Mouse (Mus musculus): ENCODE measurements at regions not wholly inside any gene's neighbourhood (a gene's known extent, or its start where the extent isn't known, plus 50 kb on each side); places are given as distances from the start of the nearest gene placed in this dataset.
"Not testable (repeated sequence)": the region's sequence is repeated elsewhere in the genome, so short reads cannot be mapped to it uniquely, and the experiment has no call there.

GRCm38 (mm10) chr15:92975774-92976173, 299.2 kb downstream of the Gxylt1 start:
- no peaks in the 10 kb centered on the region for H3K4me1 ChIP-seq (replicated peaks; ENCODE audit: control insufficient read depth, insufficient read depth, low read length)
- no peaks in the 10 kb centered on the region for H3K9me3 ChIP-seq (ENCODE audit: control insufficient read depth, low read length)
- 61% methylated on average over 4 of the region's 4 CpGs for WGBS
- H3K9ac ChIP-seq = no peak overlapping the region
- no peak overlapping the region for H3K4me2 ChIP-seq (replicated peaks)
- no peak overlapping the region for H3K27ac ChIP-seq
- H3K27me3 ChIP-seq (ENCODE audit: control insufficient read depth, insufficient read depth, low read length) = no peaks in the 10 kb centered on the region
- no peaks in the 10 kb centered on the region for H3K36me3 ChIP-seq (replicated peaks; ENCODE audit: control insufficient read depth, insufficient read depth)
- no peak overlapping the region for H3K4me3 ChIP-seq (replicated peaks; ENCODE audit: low read length)
- DNase-seq (ENCODE audit: low spot score) (no peak), ATAC-seq (ENCODE audit: low FRiP score) (no peak)

- no peaks in the 10 kb centered on the region for H3K4me1 ChIP-seq (replicated peaks; ENCODE audit: control insufficient read depth, insufficient read depth, low read length)
- 75% methylated on average over 3 of the region's 3 CpGs for WGBS
- no peaks in the 10 kb centered on the region for H3K36me3 ChIP-seq (replicated peaks; ENCODE audit: control insufficient read depth, insufficient read depth)
- ATAC-seq (ENCODE audit: low FRiP score) (no peak), DNase-seq (ENCODE audit: low spot score) (no peak)
- no peak overlapping the region for H3K9ac ChIP-seq
- H3K4me3 ChIP-seq (replicated peaks; ENCODE audit: low read length) = no peak overlapping the region
- H3K4me2 ChIP-seq (replicated peaks) = no peak overlapping the region
- no peaks in the 10 kb centered on the region for H3K27me3 ChIP-seq (ENCODE audit: control insufficient read depth, insufficient read depth, low read length)
- H3K9me3 ChIP-seq (ENCODE audit: control insufficient read depth, low read length) = no peaks in the 10 kb centered on the region
- H3K27ac ChIP-seq = no peak overlapping the region
Measured at GRCm38 (mm10) chr15:92974931-92975330, 300.0 kb downstream of the Gxylt1 start.

- Histone ChIP-seq H3K9ac (no peak overlapping the region), H3K36me3 (replicated peaks; ENCODE audit: control insufficient read depth, insufficient read depth) (no peaks in the 10 kb centered on the region), H3K27me3 (ENCODE audit: control insufficient read depth, insufficient read depth, low read length) (no peaks in the 10 kb centered on the region), H3K4me3 (replicated peaks; ENCODE audit: low read length) (no peak overlapping the region), H3K4me1 (replicated peaks; ENCODE audit: control insufficient read depth, insufficient read depth, low read length) (no peaks in the 10 kb centered on the region), H3K4me2 (replicated peaks) (no peak overlapping the region), H3K9me3 (ENCODE audit: control insufficient read depth, low read length) (no peaks in the 10 kb centered on the region), H3K27ac (peak overlapping the region; percentile 72)
- no peak for ATAC-seq (ENCODE audit: low FRiP score)
- DNase-seq (ENCODE audit: low spot score) = peak; percentile 66
- WGBS = 57% methylated on average over 9 of the region's 9 CpGs
Measured at GRCm38 (mm10) chr15:92973651-92974229, 301.2 kb downstream of the Gxylt1 start.

DNA sequence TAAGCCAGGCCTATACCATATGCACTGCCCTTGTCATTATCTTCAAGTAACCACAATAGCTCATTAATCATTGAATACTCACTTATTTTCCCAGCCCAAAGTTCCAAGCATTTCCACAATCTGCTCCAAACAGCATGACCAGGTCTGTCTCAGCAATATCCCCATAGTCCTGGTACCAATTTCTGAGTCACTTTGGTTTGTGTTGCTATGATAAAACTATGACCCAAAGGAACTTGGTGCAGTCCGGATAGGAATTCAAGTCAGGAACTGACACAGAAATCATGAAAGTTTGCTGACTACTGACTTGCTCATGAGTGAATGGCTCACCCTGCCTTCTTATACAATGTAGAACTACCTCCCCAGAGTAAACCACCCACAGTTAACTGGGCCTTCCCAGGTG, 309.4 kb downstream of the Gxylt1 start:
- no peak for DNase-seq (ENCODE audit: low spot score)
- no peak overlapping the region for H3K9ac ChIP-seq
- no peaks in the 10 kb centered on the region for H3K27me3 ChIP-seq (ENCODE audit: control insufficient read depth, insufficient read depth, low read length)
- ATAC-seq (ENCODE audit: low FRiP score) = no peak
- no peaks in the 10 kb centered on the region for H3K9me3 ChIP-seq (ENCODE audit: control insufficient read depth, low read length)
- WGBS = 94% methylated on average over 1 of the region's 1 CpGs
- H3K27ac ChIP-seq = no peak overlapping the region
- no peak overlapping the region for H3K4me3 ChIP-seq (replicated peaks; ENCODE audit: low read length)
- H3K36me3 ChIP-seq (replicated peaks; ENCODE audit: control insufficient read depth, insufficient read depth) = no peaks in the 10 kb centered on the region
- H3K4me1 ChIP-seq (replicated peaks; ENCODE audit: control insufficient read depth, insufficient read depth, low read length) = no peaks in the 10 kb centered on the region
- H3K4me2 ChIP-seq (replicated peaks) = no peak overlapping the region

DNA sequence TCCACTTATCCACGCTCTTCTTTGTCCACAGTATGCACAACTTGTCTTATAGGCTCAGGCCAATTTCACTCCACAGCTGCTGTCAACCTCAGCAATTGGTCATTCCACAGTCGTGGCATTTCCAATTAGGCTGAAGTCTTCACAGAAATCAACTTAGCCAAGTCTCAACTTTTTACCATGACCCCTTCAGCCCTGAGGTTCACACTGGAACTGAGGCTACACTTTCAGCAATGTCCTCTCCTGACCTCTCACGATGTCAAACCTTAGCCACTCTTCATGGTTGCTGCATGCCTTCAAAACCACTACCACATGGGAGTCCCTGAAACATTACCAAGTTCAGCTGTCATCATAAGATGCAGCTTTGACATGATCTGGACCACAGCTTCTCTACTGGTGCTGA, 310.1 kb downstream of the Gxylt1 start:
- ATAC-seq (ENCODE audit: low FRiP score) = no peak
- no peaks in the 10 kb centered on the region for H3K9me3 ChIP-seq (ENCODE audit: control insufficient read depth, low read length)
- no peaks in the 10 kb centered on the region for H3K27me3 ChIP-seq (ENCODE audit: control insufficient read depth, insufficient read depth, low read length)
- DNase-seq (ENCODE audit: low spot score) = no peak
- H3K4me1 ChIP-seq (replicated peaks; ENCODE audit: control insufficient read depth, insufficient read depth, low read length) = no peaks in the 10 kb centered on the region
- 81% methylated on average over 3 of the region's 3 CpGs for WGBS
- no peak overlapping the region for H3K27ac ChIP-seq
- H3K4me2 ChIP-seq (replicated peaks) = no peak overlapping the region
- no peak overlapping the region for H3K4me3 ChIP-seq (replicated peaks; ENCODE audit: low read length)
- H3K9ac ChIP-seq = no peak overlapping the region
- H3K36me3 ChIP-seq (replicated peaks; ENCODE audit: control insufficient read depth, insufficient read depth) = no peaks in the 10 kb centered on the region

DNA sequence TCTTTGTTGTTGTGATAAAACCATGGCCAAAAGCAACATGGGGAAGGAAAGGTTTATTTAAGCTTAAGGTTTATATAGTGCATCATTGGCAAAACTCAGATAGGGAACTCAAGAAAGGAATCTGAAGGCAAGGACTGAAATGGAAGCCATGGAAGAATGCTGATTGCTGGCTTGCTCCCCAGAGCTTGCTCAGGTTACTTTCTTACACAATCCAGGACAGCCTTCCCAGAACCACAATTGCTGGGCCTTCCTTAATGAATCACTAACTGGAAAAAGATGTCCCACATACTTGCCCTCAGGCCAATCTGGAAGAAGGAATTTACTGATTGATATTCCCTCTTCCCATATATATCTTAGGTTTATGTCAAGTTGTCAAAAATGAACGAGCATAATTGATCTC, 310.8 kb downstream of the Gxylt1 start:
- no peak for ATAC-seq (ENCODE audit: low FRiP score)
- no peak overlapping the region for H3K4me3 ChIP-seq (replicated peaks; ENCODE audit: low read length)
- 80% methylated on average over 1 of the region's 1 CpGs for WGBS

DNA sequence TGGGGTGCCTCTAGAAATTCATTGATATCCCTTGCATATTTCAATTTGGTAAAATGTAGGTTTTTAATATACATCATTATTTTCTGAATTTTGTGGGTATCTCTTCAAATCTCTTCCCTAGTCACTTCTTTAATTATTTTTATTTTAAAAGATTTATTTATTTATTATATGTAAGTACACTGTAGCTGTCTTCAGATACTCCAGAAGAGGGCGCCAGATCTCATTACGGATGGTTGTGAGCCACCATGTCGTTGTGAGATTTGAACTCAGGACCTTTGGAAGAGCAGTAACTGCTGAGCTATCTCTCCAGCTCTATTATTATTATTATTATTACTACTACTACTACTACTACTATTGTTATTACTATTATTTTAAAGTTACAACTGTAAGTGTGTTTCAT, 324.1 kb downstream of the Gxylt1 start:
- not testable (repeated sequence) for H3K27me3 ChIP-seq (ENCODE audit: control insufficient read depth, insufficient read depth, low read length); ATAC-seq (ENCODE audit: low FRiP score); H3K4me1 ChIP-seq (replicated peaks; ENCODE audit: control insufficient read depth, insufficient read depth, low read length); H3K4me3 ChIP-seq (replicated peaks; ENCODE audit: low read length); H3K36me3 ChIP-seq (replicated peaks; ENCODE audit: control insufficient read depth, insufficient read depth); H3K9ac ChIP-seq; H3K27ac ChIP-seq; H3K4me2 ChIP-seq (replicated peaks); DNase-seq (ENCODE audit: low spot score); H3K9me3 ChIP-seq (ENCODE audit: control insufficient read depth, low read length)
- WGBS = 86% methylated on average over 3 of the region's 3 CpGs

More for the DNA sequence above, 310.8 kb downstream of the Gxylt1 start:
- Histone ChIP-seq H3K36me3 (replicated peaks; ENCODE audit: control insufficient read depth, insufficient read depth) (no peaks in the 10 kb centered on the region), H3K4me1 (replicated peaks; ENCODE audit: control insufficient read depth, insufficient read depth, low read length) (no peaks in the 10 kb centered on the region), H3K9me3 (ENCODE audit: control insufficient read depth, low read length) (no peaks in the 10 kb centered on the region), H3K9ac (no peak overlapping the region), H3K27me3 (ENCODE audit: control insufficient read depth, insufficient read depth, low read length) (no peaks in the 10 kb centered on the region), H3K4me2 (replicated peaks) (no peak overlapping the region), H3K27ac (no peak overlapping the region)
- no peak for DNase-seq (ENCODE audit: low spot score)

DNA sequence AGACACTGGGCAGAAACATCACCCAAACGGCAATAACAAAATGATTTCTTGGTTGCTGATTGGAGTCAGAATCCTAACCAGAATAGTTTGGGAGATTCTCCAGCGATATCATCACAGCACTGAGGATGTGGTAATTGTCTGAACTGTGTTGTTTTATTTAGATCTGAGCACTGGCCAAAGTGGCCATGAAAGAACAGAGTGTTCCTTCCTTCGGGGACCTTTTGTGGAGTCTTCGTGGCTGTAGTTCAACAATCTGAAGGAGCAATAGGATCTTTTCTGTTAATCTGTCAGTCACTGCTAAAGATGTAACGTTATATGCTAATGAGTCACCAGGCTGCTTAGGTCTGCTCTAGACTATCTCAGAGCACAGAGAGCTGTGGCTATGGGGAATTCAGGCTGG, 328.8 kb downstream of the Gxylt1 start:
- Histone ChIP-seq H3K4me2 (replicated peaks) (no peak overlapping the region), H3K27me3 (ENCODE audit: control insufficient read depth, insufficient read depth, low read length) (no peaks in the 10 kb centered on the region), H3K36me3 (replicated peaks; ENCODE audit: control insufficient read depth, insufficient read depth) (no peaks in the 10 kb centered on the region), H3K27ac (no peak overlapping the region), H3K4me1 (replicated peaks; ENCODE audit: control insufficient read depth, insufficient read depth, low read length) (no peaks in the 10 kb centered on the region), H3K9ac (no peak overlapping the region), H3K4me3 (replicated peaks; ENCODE audit: low read length) (no peak overlapping the region), H3K9me3 (ENCODE audit: control insufficient read depth, low read length) (no peaks in the 10 kb centered on the region)
- 42% methylated on average over 5 of the region's 5 CpGs for WGBS
- no peak for DNase-seq (ENCODE audit: low spot score)
- ATAC-seq (ENCODE audit: low FRiP score) = no peak

DNA sequence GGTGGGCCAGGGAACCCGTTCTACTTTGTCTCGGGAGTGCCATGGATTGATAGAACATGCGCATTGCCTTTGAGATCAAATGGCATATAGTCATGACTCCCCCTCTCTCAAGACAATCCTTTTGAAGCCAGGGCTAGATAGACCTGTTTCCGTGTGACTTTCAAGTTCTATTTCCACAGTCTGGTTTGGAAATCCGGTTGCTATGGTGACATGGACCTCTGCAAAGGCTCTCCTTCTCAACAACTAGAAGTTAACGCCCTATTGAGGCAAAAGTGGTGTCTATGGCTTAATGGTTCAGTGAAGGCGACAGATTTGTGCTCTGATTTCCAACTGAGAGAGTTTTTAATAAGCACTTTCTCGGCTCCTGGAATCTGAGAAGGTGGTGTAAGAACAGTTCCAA, 371.2 kb downstream of the Gxylt1 start:
- Histone ChIP-seq H3K27me3 (ENCODE audit: control insufficient read depth, insufficient read depth, low read length) (no peaks in the 10 kb centered on the region), H3K9ac (no peak overlapping the region), H3K4me3 (replicated peaks; ENCODE audit: low read length) (no peak overlapping the region), H3K4me1 (replicated peaks; ENCODE audit: control insufficient read depth, insufficient read depth, low read length) (no peaks in the 10 kb centered on the region), H3K9me3 (ENCODE audit: control insufficient read depth, low read length) (no peaks in the 10 kb centered on the region), H3K27ac (no peak overlapping the region), H3K36me3 (replicated peaks; ENCODE audit: control insufficient read depth, insufficient read depth) (no peaks in the 10 kb centered on the region), H3K4me2 (replicated peaks) (no peak overlapping the region)
- ATAC-seq (ENCODE audit: low FRiP score) (no peak), DNase-seq (ENCODE audit: low spot score) (no peak)
- WGBS = 63% methylated on average over 8 of the region's 8 CpGs

DNA sequence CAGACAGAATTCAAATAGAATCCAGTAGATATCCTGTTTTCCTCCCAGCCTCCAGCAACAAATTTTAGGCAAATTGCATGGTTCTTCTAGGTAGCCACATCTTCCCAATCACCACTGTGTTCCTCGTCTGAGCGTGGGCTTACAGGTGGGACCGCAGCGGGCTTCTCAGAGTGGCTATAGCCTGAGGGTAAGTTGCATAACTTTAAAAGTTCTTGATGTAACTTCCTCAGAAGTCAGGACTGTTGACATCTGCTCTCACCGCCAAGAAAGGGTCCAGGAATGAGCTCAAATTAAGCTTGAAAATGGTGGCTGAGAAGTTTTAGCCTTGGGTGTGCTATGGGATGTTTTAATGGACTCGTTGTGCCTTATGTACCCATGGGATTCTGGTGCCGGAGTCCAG, 377.7 kb downstream of the Gxylt1 start:
- H3K4me2 ChIP-seq (replicated peaks) = no peak overlapping the region
- ATAC-seq (ENCODE audit: low FRiP score) = no peak

More for the DNA sequence above, 377.7 kb downstream of the Gxylt1 start:
- no peak overlapping the region for H3K9ac ChIP-seq
- H3K4me1 ChIP-seq (replicated peaks; ENCODE audit: control insufficient read depth, insufficient read depth, low read length) = no peaks in the 10 kb centered on the region
- H3K27ac ChIP-seq = no peak overlapping the region
- no peaks in the 10 kb centered on the region for H3K36me3 ChIP-seq (replicated peaks; ENCODE audit: control insufficient read depth, insufficient read depth)
- H3K27me3 ChIP-seq (ENCODE audit: control insufficient read depth, insufficient read depth, low read length) = no peaks in the 10 kb centered on the region
- 92% methylated on average over 7 of the region's 7 CpGs for WGBS
- H3K9me3 ChIP-seq (ENCODE audit: control insufficient read depth, low read length) = no peaks in the 10 kb centered on the region
- H3K4me3 ChIP-seq (replicated peaks; ENCODE audit: low read length) = no peak overlapping the region
- DNase-seq (ENCODE audit: low spot score) = no peak
